Mouse (Mus musculus) stomach, embryonic 16.5 days (tissue): ENCODE measurements around the gene Eme2. TPM values are rescaled to one million over a fixed set of nuclear protein-coding genes. Genes with fewer than 3 reads are reported as not detected.

ENCODE experiments used
- polyA plus RNA-seq: library from polyadenylated mRNA; unstranded; fragments of >200 nt; fragmentation: Nextera tagmentation; extraction: Ambion mirVana; gene quantifications from 2 replicates; pipeline ENCODE4 v1.2.1, GENCODE M21; 2015

Eme2 gene
- polyA plus RNA-seq, 1 experiment from 2014 or later: 32.3 TPM

Other genes starting within 250 kb of the Eme2 start
- 38.0 and 39.0 TPM in 2 replicates for gene Slc9a3r2, start 244.8 kb downstream of the Eme2 start, polyA plus RNA-seq
- 0.37 and 0.39 TPM in 2 replicates for gene Npw, start 236.6 kb downstream of the Eme2 start, polyA plus RNA-seq
- gene Zfp598, start 225.4 kb downstream of the Eme2 start, polyA plus RNA-seq: 13.6 and 13.7 TPM in 2 replicates
- gene Syngr3, start 205.1 kb downstream of the Eme2 start, polyA plus RNA-seq: 6.1 and 6.2 TPM in 2 replicates
- gene Gfer, start 198.9 kb downstream of the Eme2 start, polyA plus RNA-seq: 34.5 and 35.2 TPM in 2 replicates
- 3.8 and 5.8 TPM in 2 replicates for gene Noxo1, start 198.9 kb downstream of the Eme2 start, polyA plus RNA-seq
- gene Tbl3, start 187.4 kb downstream of the Eme2 start, polyA plus RNA-seq: 63.6 and 70.4 TPM in 2 replicates
- gene Rnf151, start 177.0 kb downstream of the Eme2 start, polyA plus RNA-seq: 0.14 TPM in 1 of 2 replicates, not detected in the other
- 1,212 and 1,230 TPM in 2 replicates for gene Rps2, start 177.0 kb downstream of the Eme2 start, polyA plus RNA-seq
- gene Ndufb10, start 170.6 kb downstream of the Eme2 start, polyA plus RNA-seq: 225 and 246 TPM in 2 replicates
- 0.25 and 0.57 TPM in 2 replicates for gene Rpl3l, start 167.3 kb downstream of the Eme2 start, polyA plus RNA-seq
- gene Msrb1, start 158.4 kb downstream of the Eme2 start, polyA plus RNA-seq: 40.3 and 45.5 TPM in 2 replicates
- gene Hs3st6, start 142.1 kb downstream of the Eme2 start, polyA plus RNA-seq: 0.81 and 1.0 TPM in 2 replicates
- gene Meiob, start 90.8 kb downstream of the Eme2 start, polyA plus RNA-seq: 0.10 TPM in 1 of 2 replicates, not detected in the other
- gene Hagh, start 54.9 kb downstream of the Eme2 start, polyA plus RNA-seq: 50.9 and 53.1 TPM in 2 replicates
- gene Fahd1, start 44.7 kb downstream of the Eme2 start, polyA plus RNA-seq: 29.9 and 36.5 TPM in 2 replicates
- 3.7 and 4.2 TPM in 2 replicates for gene Igfals, start 29.1 kb downstream of the Eme2 start, polyA plus RNA-seq
- gene Nubp2, start 8.7 kb downstream of the Eme2 start, polyA plus RNA-seq: 44.1 and 47.9 TPM in 2 replicates
- gene Spsb3, start 8.4 kb downstream of the Eme2 start, polyA plus RNA-seq: 31.5 and 32.7 TPM in 2 replicates
- gene Mrps34, start within 50 bp of the Eme2 start, polyA plus RNA-seq: 91.2 and 96.2 TPM in 2 replicates
- 63.1 and 64.8 TPM in 2 replicates for gene Nme3, start 1.4 kb upstream of the Eme2 start, polyA plus RNA-seq
- 32.8 and 33.4 TPM in 2 replicates for gene Mapk8ip3, start 41.9 kb upstream of the Eme2 start, polyA plus RNA-seq
- 158 and 170 TPM in 2 replicates for gene Jpt2, start 65.6 kb upstream of the Eme2 start, polyA plus RNA-seq
- 3.4 and 4.2 TPM in 2 replicates for gene Cramp1l, start 120.7 kb upstream of the Eme2 start, polyA plus RNA-seq
- 21.7 TPM in 2 replicates for gene Ift140, start 121.0 kb upstream of the Eme2 start, polyA plus RNA-seq
- gene Tmem204, start 188.5 kb upstream of the Eme2 start, polyA plus RNA-seq: 24.1 and 25.2 TPM in 2 replicates
- gene Telo2, start 220.9 kb upstream of the Eme2 start, polyA plus RNA-seq: 38.9 and 39.9 TPM in 2 replicates
- 0.50 and 0.56 TPM in 2 replicates for gene Ptx4, start 225.7 kb upstream of the Eme2 start, polyA plus RNA-seq
- gene Clcn7, start 238.3 kb upstream of the Eme2 start, polyA plus RNA-seq: 21.4 and 24.7 TPM in 2 replicates